Mouse (Mus musculus): ENCODE data around the gene Zcchc24. TPM values are rescaled to one million over a fixed set of nuclear protein-coding genes. Genes with fewer than 3 reads are reported as not detected.
A peak's percentile ranks its signal among the peaks of the same experiment; 100 is the strongest.

Gene Zcchc24
- polyA plus RNA-seq, 1 experiment from 2014 or later, result 14.6 TPM

DNA sequence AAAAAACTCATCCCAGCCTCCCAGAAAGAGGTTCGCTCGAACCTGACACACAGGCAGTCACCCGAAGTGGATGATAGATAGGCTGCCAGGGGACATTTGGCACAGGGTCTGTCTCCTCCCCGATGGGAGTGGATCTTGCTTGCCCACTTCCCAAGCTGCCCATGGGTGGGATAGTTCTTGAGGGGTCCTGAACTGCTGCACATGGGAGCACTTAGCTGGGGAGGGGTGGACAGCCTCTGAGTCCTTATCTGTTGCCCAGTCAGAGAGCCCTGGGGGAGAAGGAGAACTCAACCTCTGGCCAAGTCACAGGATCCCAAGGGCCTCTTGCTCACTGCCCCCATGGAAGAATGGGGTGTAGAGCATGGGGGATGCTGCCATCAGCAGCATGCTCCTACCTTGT is 13.3 kb downstream of the Zcchc24 start:
- H3K4me1 ChIP-seq (replicated peaks; ENCODE audit: control insufficient read depth, insufficient read depth, low read length), result peaks cover 29% of the 10 kb centered on the region
- 32% methylated on average over 4 of the region's 4 CpGs for WGBS
- no peak overlapping the region for H3K27ac ChIP-seq (ENCODE audit: low read length)
- H3K27me3 ChIP-seq (ENCODE audit: control insufficient read depth, insufficient read depth, low read depth, low read length), result no peaks in the 10 kb centered on the region
- H3K4me3 ChIP-seq (ENCODE audit: low read length), result no peak overlapping the region
- ATAC-seq (ENCODE audit: low read depth), result no peak
- H3K36me3 ChIP-seq (ENCODE audit: control insufficient read depth, insufficient read depth, low read length), result no peaks in the 10 kb centered on the region
- H3K4me2 ChIP-seq (ENCODE audit: low read depth, low read length), result no peak overlapping the region
- H3K9ac ChIP-seq (ENCODE audit: low read length), result no peak overlapping the region
- H3K9me3 ChIP-seq (ENCODE audit: control insufficient read depth, low read length), result no peaks in the 10 kb centered on the region

- H3K4me3 ChIP-seq (ENCODE audit: low read length), result no peak overlapping the region
- no peaks in the 10 kb centered on the region for H3K36me3 ChIP-seq (ENCODE audit: control insufficient read depth, insufficient read depth, low read length)
- H3K4me2 ChIP-seq (ENCODE audit: low read depth, low read length), result no peak overlapping the region
- WGBS, result 48% methylated on average over 19 of the region's 19 CpGs
- H3K4me1 ChIP-seq (replicated peaks; ENCODE audit: control insufficient read depth, insufficient read depth, low read length), result peaks cover 21% of the 10 kb centered on the region
- no peak overlapping the region for H3K9ac ChIP-seq (ENCODE audit: low read length)
- H3K27me3 ChIP-seq (ENCODE audit: control insufficient read depth, insufficient read depth, low read depth, low read length), result no peaks in the 10 kb centered on the region
- H3K27ac ChIP-seq (ENCODE audit: low read length), result no peak overlapping the region
- ATAC-seq (ENCODE audit: low read depth), result no peak
- H3K9me3 ChIP-seq (ENCODE audit: control insufficient read depth, low read length), result no peaks in the 10 kb centered on the region
These were observed 14.0 kb downstream of the Zcchc24 start for GRCm38 (mm10) chr14:25754531-25755484.

GRCm38 (mm10) chr14:25753021-25753420 is 15.8 kb downstream of the Zcchc24 start:
- Histone ChIP-seq H3K4me1 (replicated peaks; ENCODE audit: control insufficient read depth, insufficient read depth, low read length) (peaks cover 16% of the 10 kb centered on the region), H3K9me3 (ENCODE audit: control insufficient read depth, low read length) (no peaks in the 10 kb centered on the region), H3K27ac (ENCODE audit: low read length) (no peak overlapping the region)

GRCm38 (mm10) chr14:25751067-25751466 is 17.8 kb downstream of the Zcchc24 start:
- peaks cover 3% of the 10 kb centered on the region; the same call in 1 of the 2 replicates for H3K36me3 ChIP-seq (ENCODE audit: control insufficient read depth, insufficient read depth, low read length)
- WGBS, result 83% methylated on average over 5 of the region's 5 CpGs
- no peak overlapping the region for H3K9ac ChIP-seq (ENCODE audit: low read length)
- no peak overlapping the region for H3K4me3 ChIP-seq (ENCODE audit: low read length)
- H3K4me2 ChIP-seq (ENCODE audit: low read depth, low read length), result no peak overlapping the region
- H3K4me1 ChIP-seq (replicated peaks; ENCODE audit: control insufficient read depth, insufficient read depth, low read length), result peaks cover 4% of the 10 kb centered on the region; the same call in 1 of the 2 replicates
- no peaks in the 10 kb centered on the region for H3K27me3 ChIP-seq (ENCODE audit: control insufficient read depth, insufficient read depth, low read depth, low read length)
- H3K27ac ChIP-seq (ENCODE audit: low read length), result no peak overlapping the region
- H3K9me3 ChIP-seq (ENCODE audit: control insufficient read depth, low read length), result no peaks in the 10 kb centered on the region
- ATAC-seq (ENCODE audit: low read depth), result no peak

More at GRCm38 (mm10) chr14:25753021-25753420, 15.8 kb downstream of the Zcchc24 start:
- H3K4me2 ChIP-seq (ENCODE audit: low read depth, low read length), result no peak overlapping the region
- no peaks in the 10 kb centered on the region for H3K36me3 ChIP-seq (ENCODE audit: control insufficient read depth, insufficient read depth, low read length)
- H3K27me3 ChIP-seq (ENCODE audit: control insufficient read depth, insufficient read depth, low read depth, low read length), result no peaks in the 10 kb centered on the region
- WGBS, result 66% methylated on average over 5 of the region's 5 CpGs
- no peak overlapping the region for H3K4me3 ChIP-seq (ENCODE audit: low read length)
- ATAC-seq (ENCODE audit: low read depth), result peak; percentile 51; the same call in 1 of the 2 replicates
- H3K9ac ChIP-seq (ENCODE audit: low read length), result no peak overlapping the region

GRCm38 (mm10) chr14:25750448-25751015 is 18.3 kb downstream of the Zcchc24 start:
- H3K36me3 ChIP-seq (ENCODE audit: control insufficient read depth, insufficient read depth, low read length), result peaks cover 3% of the 10 kb centered on the region; the same call in 1 of the 2 replicates
- H3K4me1 ChIP-seq (replicated peaks; ENCODE audit: control insufficient read depth, insufficient read depth, low read length), result peaks cover 4% of the 10 kb centered on the region; the same call in 1 of the 2 replicates
- 55% methylated on average over 2 of the region's 2 CpGs for WGBS
- no peak for ATAC-seq (ENCODE audit: low read depth)
- H3K27ac ChIP-seq (ENCODE audit: low read length), result no peak overlapping the region
- H3K9ac ChIP-seq (ENCODE audit: low read length), result no peak overlapping the region
- no peak overlapping the region for H3K4me3 ChIP-seq (ENCODE audit: low read length)
- no peaks in the 10 kb centered on the region for H3K27me3 ChIP-seq (ENCODE audit: control insufficient read depth, insufficient read depth, low read depth, low read length)
- H3K9me3 ChIP-seq (ENCODE audit: control insufficient read depth, low read length), result no peaks in the 10 kb centered on the region
- H3K4me2 ChIP-seq (ENCODE audit: low read depth, low read length), result no peak overlapping the region

DNA sequence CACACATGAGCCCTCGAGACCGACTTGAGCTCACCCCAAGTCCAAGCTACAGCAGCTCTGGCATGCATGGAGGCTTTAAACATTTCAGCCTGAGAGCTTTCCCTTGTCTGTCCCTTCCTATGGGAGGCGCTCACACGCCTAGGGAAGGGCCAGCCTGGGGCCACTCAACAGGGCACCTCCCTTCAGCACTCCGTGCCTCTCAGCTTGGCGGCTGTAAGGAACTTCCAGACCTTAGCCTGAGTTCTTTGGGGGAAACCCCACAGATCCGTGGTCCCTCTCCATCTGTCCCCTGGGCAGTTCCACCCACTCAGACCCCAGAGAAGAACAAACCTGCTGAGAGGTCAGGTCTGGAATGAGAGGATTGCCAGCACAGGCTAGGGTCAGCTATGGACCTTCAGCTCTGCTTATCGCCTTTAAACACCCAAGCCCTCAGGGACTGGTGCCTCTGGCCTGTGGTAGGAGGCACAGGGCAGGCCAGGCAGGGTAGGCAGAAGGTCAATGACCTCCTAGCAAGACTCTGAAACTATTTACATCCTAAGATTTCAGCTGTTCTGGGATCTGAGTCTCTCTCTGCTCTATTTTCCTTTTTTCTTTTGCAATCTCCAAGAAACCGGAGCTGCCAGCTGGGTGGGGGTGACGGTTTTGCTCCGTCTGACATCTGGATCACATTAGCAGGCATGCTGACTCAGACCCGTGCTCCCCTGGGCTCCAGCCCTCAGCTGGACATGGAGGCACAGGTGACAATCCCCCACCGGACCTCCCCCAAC is 19.5 kb downstream of the Zcchc24 start:
- 40% methylated on average over 13 of the region's 13 CpGs for WGBS
- Histone ChIP-seq H3K27me3 (ENCODE audit: control insufficient read depth, insufficient read depth, low read depth, low read length) (no peaks in the 10 kb centered on the region), H3K4me1 (replicated peaks; ENCODE audit: control insufficient read depth, insufficient read depth, low read length) (peaks cover 4% of the 10 kb centered on the region; the same call in 1 of the 2 replicates), H3K4me2 (ENCODE audit: low read depth, low read length) (no peak overlapping the region), H3K36me3 (ENCODE audit: control insufficient read depth, insufficient read depth, low read length) (peaks cover 3% of the 10 kb centered on the region; the same call in 1 of the 2 replicates), H3K9me3 (ENCODE audit: control insufficient read depth, low read length) (no peaks in the 10 kb centered on the region), H3K4me3 (ENCODE audit: low read length) (no peak overlapping the region), H3K9ac (ENCODE audit: low read length) (no peak overlapping the region), H3K27ac (ENCODE audit: low read length) (no peak overlapping the region)
- peak; percentile 13; the same call in 1 of the 2 replicates for ATAC-seq (ENCODE audit: low read depth)

DNA sequence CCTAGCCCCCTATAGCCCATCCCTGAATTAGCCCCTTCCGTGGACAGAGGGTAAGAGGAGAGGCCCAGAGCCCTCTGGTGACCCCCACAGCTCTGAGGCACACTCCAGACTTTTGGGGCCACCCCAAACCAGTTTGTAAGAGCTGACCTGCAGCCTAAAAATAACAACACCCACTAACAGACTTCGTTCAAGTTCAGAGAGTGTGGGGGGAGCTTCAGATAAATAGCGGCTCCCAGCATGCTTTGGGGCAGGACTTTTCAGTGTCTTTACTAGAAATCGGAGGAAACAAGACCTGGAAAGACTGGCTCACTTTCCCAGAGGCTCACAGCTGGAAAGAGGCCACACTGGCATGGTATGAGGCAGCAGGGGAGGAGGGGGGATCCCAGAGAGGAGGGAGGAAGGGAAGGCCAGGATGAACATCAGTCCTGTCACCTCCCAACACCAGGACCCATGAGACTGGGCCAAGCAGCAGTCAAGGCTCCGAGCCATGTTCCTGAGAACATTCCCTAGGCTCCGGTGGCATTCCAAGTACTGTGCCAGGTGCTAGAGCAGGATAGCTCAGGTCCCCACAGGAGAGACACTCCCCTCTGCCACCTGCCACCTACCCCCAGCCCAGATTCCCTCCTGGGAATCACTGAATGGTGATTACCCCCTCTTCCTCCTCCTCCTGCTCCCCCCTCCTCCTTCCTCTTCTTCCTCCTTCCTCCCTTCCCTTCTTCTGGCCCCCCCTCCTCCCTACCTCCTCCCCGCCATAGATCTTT is 20.7 kb downstream of the Zcchc24 start:
- Histone ChIP-seq H3K4me3 (ENCODE audit: low read length) (no peak overlapping the region), H3K27ac (ENCODE audit: low read length) (no peak overlapping the region), H3K9me3 (ENCODE audit: control insufficient read depth, low read length) (no peaks in the 10 kb centered on the region), H3K9ac (ENCODE audit: low read length) (no peak overlapping the region), H3K4me1 (replicated peaks; ENCODE audit: control insufficient read depth, insufficient read depth, low read length) (peaks cover 5% of the 10 kb centered on the region), H3K36me3 (ENCODE audit: control insufficient read depth, insufficient read depth, low read length) (peaks cover 3% of the 10 kb centered on the region; the same call in 1 of the 2 replicates), H3K4me2 (ENCODE audit: low read depth, low read length) (no peak overlapping the region), H3K27me3 (ENCODE audit: control insufficient read depth, insufficient read depth, low read depth, low read length) (no peaks in the 10 kb centered on the region)
- WGBS, result 63% methylated on average over 7 of the region's 7 CpGs
- ATAC-seq (ENCODE audit: low read depth), result 0 out of 2 replicates have a peak, but pooled peaks have one; percentile 3
